Mouse (Mus musculus): ENCODE results near the gene Ociad2. TPM values are rescaled to one million over a fixed set of nuclear protein-coding genes. Genes with fewer than 3 reads are reported as not detected.

Ociad2 gene
- total RNA-seq, 2 experiments from 2014 or later: 28.9 to 29.3 TPM

DNA sequence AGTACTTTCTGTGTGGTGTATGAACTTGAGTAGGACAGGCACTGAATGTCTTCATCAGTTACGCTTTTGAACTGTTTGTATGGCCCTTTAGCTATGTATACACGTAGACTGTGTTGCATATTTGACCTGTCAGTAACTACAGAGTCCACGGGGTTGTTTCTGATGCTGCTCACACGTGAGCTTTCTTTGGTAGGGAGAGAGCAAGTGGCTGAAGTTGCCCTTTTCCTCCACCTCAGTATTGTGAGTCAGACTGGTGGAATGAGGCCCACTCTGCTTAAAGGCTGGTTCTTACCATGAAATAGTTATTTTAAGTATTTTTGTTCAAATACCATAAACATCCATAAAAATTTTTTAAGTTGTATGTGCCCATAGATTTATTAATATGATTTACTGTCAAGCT, 31.3 kb downstream of the Ociad2 start:
- no peak for DNase-seq (ENCODE audit: low spot score in 2 of 2)

- DNase-seq (ENCODE audit: low spot score in 2 of 2): no peak
Measured at GRCm38 (mm10) chr5:73307297-73307696, 33.5 kb downstream of the Ociad2 start.

GRCm38 (mm10) chr5:73306486-73306885, 34.3 kb downstream of the Ociad2 start:
- DNase-seq (ENCODE audit: low spot score in 2 of 2): no peak

DNA sequence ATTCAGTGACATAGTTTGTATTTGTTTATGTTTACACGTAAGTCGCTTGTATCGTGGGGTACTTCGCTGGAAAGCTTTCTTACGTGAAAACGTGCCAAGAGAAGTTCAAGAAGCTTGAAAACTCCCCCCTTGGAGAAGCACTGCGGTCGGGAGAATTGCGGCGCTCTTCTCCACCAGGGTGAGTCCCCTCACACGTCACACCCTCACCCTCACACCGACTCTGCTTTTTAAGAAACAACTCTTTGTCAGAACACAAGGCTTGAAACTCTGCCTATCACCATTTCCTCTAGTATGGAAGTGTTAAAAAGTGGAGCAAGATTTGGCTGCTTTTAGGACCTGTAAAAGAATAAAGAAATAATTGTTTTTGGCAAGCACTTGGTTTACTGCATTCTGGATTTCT, 36.3 kb downstream of the Ociad2 start:
- no peak for DNase-seq (ENCODE audit: low spot score in 2 of 2)

- DNase-seq (ENCODE audit: low spot score in 2 of 2): no peak
Measured at GRCm38 (mm10) chr5:73301601-73302307, 39.1 kb downstream of the Ociad2 start.

- DNase-seq (ENCODE audit: low spot score in 2 of 2): no peak
Measured at GRCm38 (mm10) chr5:73295916-73296315, 44.9 kb downstream of the Ociad2 start.

- DNase-seq (ENCODE audit: low spot score in 2 of 2): no peak
Measured at GRCm38 (mm10) chr5:73295016-73295415, 45.8 kb downstream of the Ociad2 start.

DNA sequence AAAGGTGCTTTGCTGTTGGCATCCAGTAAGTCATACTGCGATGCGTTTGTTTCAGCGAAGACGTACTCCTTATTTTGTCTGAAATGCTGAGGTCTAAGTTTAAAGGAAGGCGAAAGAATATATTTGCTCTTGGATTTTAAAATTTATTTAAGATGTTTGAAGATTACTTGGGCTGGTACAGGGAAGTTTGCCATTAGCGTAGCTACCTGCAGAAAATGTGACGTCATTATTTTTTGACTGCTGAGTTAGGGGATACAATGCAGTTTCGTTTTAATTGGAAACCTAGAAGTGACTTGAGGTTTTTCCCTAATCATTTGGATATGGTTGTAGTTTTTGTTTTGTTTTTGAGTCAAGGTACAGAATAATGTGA, 47.4 kb downstream of the Ociad2 start:
- DNase-seq (ENCODE audit: low spot score in 2 of 2): no peak

DNA sequence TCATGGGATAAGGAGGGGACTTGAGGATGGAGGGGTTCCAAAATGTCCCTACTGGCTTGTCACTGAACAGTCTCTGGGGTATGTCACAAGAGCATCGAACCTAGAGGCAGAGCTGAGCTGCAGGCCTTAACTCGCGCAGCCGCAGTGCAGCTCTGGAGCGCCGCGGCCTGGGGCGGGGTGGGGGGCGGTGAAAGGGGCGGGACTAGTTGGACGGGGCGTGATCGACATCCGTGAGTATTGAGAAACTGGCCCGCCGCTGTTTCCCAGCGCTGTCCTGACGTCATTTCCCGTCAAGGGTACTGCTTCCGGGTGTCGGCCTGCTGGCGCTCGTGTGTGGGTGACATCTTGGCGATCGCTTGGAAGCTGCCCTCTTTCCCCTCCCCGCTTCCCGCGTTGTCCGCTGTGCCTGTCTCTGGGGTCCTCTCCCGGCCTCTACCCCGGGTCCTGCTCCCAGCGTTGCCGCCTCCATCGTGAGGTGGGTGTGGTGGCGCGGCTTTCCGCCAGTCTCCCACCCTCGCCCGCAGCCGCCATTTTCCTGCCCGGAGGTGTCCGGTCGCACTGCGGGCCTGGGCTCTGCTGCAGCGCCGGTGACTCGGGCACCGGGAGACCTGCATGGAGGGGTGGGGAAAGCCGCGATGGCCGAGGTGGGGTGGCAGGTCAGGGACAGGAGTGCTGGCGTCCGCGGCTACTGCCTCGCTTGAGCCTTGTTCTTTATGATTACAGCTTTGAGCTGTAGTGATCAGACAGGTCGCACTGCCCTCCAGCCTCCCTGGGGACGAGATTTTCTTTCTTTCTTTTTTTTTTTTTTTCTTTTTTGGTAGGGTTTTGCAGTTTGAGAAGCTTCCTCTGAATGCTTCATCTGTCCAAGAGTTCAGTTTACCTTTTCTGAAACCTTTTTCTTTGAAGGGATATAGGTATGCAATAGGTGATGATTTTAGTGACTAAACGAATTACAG, 48.0 kb downstream of the Ociad2 start, which contains the start of gene Ociad1:
Gene Ociad1 (plus strand): TSS at position 283 of the 956 bp plus-strand sequence.
- DNase-seq (ENCODE audit: low spot score in 2 of 2): peak; percentile 87 to 90

- DNase-seq (ENCODE audit: low spot score in 2 of 2): no peak
Measured at GRCm38 (mm10) chr5:73289900-73290299, 50.9 kb downstream of the Ociad2 start.

- DNase-seq (ENCODE audit: low spot score in 2 of 2): no peak
Measured at GRCm38 (mm10) chr5:73286603-73287002, 54.2 kb downstream of the Ociad2 start.

DNA sequence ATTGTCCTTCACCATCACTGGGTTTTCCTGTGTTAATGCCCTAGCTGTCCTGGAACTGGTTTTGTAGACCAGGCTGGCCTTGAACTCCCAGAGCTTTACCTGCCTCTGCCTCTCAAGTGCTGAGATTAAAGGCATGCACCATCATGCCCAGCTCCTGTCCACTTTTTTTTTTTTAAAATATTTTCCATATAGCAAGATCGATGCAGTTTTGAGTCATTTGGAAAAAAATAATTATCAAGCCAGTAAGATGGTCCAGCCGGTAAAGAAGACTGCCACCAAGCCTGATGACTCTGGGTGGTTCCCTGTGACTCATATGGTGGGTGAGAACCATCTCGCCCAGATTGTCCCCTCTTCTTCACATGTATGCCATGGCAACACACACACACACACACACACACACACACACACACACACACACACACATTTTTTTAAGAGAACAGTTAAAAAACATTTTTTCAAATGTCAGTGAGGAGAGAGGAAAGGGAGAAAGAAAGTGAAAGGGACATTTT, 55.3 kb downstream of the Ociad2 start:
- DNase-seq (ENCODE audit: low spot score in 2 of 2): no peak

DNA sequence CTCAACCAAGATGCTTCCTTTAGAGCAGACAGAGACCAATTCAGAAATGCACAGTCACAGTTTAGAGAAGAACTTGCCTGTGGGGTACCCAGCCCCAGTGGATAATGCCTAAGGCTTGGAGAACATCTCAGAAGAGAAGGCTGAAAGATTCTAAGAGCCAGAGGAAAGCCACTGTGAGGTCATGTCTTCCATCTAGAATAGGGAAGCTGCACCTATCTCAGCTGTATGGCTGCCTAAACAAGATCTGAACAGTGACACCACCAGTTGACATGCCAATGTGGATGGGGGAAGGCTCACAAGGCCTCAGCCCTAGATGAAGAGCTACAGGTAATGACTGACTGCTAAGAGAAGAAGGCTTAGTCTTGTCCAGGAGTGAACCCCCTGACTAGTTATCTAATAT, 56.8 kb downstream of the Ociad2 start:
- no peak for DNase-seq (ENCODE audit: low spot score in 2 of 2)

DNA sequence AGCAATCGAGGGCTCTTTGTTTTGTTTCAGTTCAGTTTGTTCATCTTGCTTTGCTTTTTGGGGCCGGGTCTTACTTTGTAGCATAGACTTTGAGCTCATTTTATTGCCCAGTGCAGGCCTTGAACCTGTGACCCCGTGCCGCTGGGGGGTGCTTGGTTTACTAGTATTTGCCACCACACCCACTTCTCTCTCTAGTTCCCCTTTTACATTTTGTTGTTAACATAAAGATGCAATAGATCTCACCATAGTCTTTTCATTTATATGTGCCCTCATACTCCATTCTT, 60.3 kb downstream of the Ociad2 start:
- DNase-seq (ENCODE audit: low spot score in 2 of 2): no peak

GRCm38 (mm10) chr5:73279732-73280566, 60.9 kb downstream of the Ociad2 start:
- DNase-seq (ENCODE audit: low spot score in 2 of 2): no peak

GRCm38 (mm10) chr5:73279190-73279589, 61.6 kb downstream of the Ociad2 start:
- DNase-seq (ENCODE audit: low spot score in 2 of 2): no peak

GRCm38 (mm10) chr5:73274941-73275340, 65.9 kb downstream of the Ociad2 start:
- DNase-seq (ENCODE audit: low spot score in 2 of 2): no peak

DNA sequence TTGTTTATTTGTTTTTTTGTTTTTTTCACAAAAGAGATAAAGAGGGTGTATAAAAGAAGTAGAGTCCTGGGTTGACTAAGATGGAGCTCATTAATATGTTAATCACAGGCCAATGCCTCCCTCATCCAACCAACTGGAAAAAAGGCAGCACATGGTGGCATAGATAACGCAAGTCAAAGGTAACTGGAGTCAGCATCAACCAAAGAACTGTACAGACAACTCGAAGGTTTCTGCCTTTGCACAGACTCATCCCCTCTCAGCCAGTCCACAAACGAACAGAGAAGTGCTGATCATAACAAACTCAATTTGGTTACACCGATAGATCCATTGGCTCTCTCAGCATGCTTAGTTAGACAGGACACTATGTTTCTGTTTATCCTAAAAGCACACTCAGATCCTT, 67.7 kb downstream of the Ociad2 start:
- DNase-seq (ENCODE audit: low spot score in 2 of 2): no peak
